Comparison of ENCODE assay signal across 14 mouse cellular contexts in genomic region chr9:120914429-120914828, GRCm38 (mm10). TPM values are rescaled to one million over a fixed set of nuclear protein-coding genes. Genes with fewer than 3 reads are reported as not detected.
DNase-seq lines count a peak whose midpoint lies in the region; ATAC-seq and TF ChIP-seq lines count a peak whose summit lies in the region.
"Had no signal": no experiment of that assay in that cellular context is flagged by ENCODE, and none has a peak within 500 bp of the region (broad histone marks: within the 10 kb centered on the region; RNA-seq: fewer than 3 reads in every experiment).

No protein-coding gene starts in this region.

- no peaks in the 10 kb centered on the region for H3K9me3 ChIP-seq in kidney, embryonic 14.5 days (ENCODE audit: control insufficient read depth, low read length)
- no peaks in the 10 kb centered on the region for H3K9me3 ChIP-seq in lung, embryonic 15.5 days
- H3K9me3 ChIP-seq in stomach, embryonic 16.5 days (replicated peaks; ENCODE audit: control insufficient read depth, low read length): no peaks in the 10 kb centered on the region
- H3K9me3 ChIP-seq: embryonic facial prominence, embryonic 12.5 days had no signal

- no peak overlapping the region for H3K4me2 ChIP-seq in kidney, embryonic 14.5 days (replicated peaks; ENCODE audit: low read depth, low read length)
- no peak overlapping the region for H3K4me2 ChIP-seq in lung, embryonic 15.5 days
- no peak overlapping the region for H3K4me2 ChIP-seq in stomach, embryonic 16.5 days (ENCODE audit: low read depth, low read length)
- H3K4me2 ChIP-seq: embryonic facial prominence, embryonic 12.5 days; limb, embryonic 13.5 days had no signal

- 77% methylated on average over 4 of the region's 4 CpGs for WGBS in heart, adult 2 months
- 90% methylated on average over 4 of the region's 4 CpGs for WGBS in kidney, embryonic 14.5 days
- 69% methylated on average over 4 of the region's 4 CpGs for WGBS in lung, embryonic 15.5 days
- WGBS in stomach, embryonic 16.5 days: 82% methylated on average over 4 of the region's 4 CpGs

- H3K4me1 ChIP-seq in heart, adult 2 months (ENCODE audit: control insufficient read depth, insufficient read depth, low read length): peaks cover 12% of the 10 kb centered on the region
- 0 out of 2 replicates have a peak, but pooled peaks cover 9% of the 10 kb centered on the region for H3K4me1 ChIP-seq in kidney, embryonic 14.5 days (ENCODE audit: control insufficient read depth, insufficient read depth, low read length)
- H3K4me1 ChIP-seq in lung, embryonic 15.5 days: peaks cover 19% of the 10 kb centered on the region
- peaks cover 8% of the 10 kb centered on the region for H3K4me1 ChIP-seq in stomach, embryonic 16.5 days (ENCODE audit: control insufficient read depth, insufficient read depth, low read length)

- TF ChIP-seq EP300 in heart, adult 2 months (IDR thresholded peaks at IDR 0.05; ENCODE audit: insufficient read depth, low read depth, low read length): no peak

- no peaks in the 10 kb centered on the region for H3K36me3 ChIP-seq in heart, adult 2 months (ENCODE audit: control insufficient read depth, insufficient read depth, low read length)
- no peaks in the 10 kb centered on the region for H3K36me3 ChIP-seq in kidney, embryonic 14.5 days (ENCODE audit: control insufficient read depth, insufficient read depth, low read length)
- no peaks in the 10 kb centered on the region for H3K36me3 ChIP-seq in lung, embryonic 15.5 days
- no peaks in the 10 kb centered on the region for H3K36me3 ChIP-seq in stomach, embryonic 16.5 days (ENCODE audit: control insufficient read depth, insufficient read depth, low read length)
- H3K36me3 ChIP-seq: embryonic facial prominence, embryonic 12.5 days; limb, embryonic 13.5 days had no signal

- no peaks in the 10 kb centered on the region for H3K27me3 ChIP-seq in heart, adult 2 months (ENCODE audit: control insufficient read depth, insufficient read depth, low read length)
- no peaks in the 10 kb centered on the region for H3K27me3 ChIP-seq in kidney, embryonic 14.5 days (ENCODE audit: control insufficient read depth, insufficient read depth, low read length)
- H3K27me3 ChIP-seq in lung, embryonic 15.5 days: no peaks in the 10 kb centered on the region
- no peaks in the 10 kb centered on the region for H3K27me3 ChIP-seq in stomach, embryonic 16.5 days (ENCODE audit: control insufficient read depth, insufficient read depth, low read length)
- H3K27me3 ChIP-seq: embryonic facial prominence, embryonic 12.5 days; limb, embryonic 13.5 days had no signal

- intact Hi-C loops in heart, adult 2 months (cut with DNase I): loop anchor here (2.0 kb wide), 1 partner anchor 62 kb away; no protein-coding TSS in a partner anchor
- intact Hi-C loops in heart, postnatal 36 days (cut with DNase I): loop anchor here (5.0 kb wide), 2 partner anchors 62 to 137 kb away; no protein-coding TSS in a partner anchor

- H3K79me2 ChIP-seq in heart, adult 2 months (replicated peaks; ENCODE audit: control insufficient read depth, insufficient read depth, low read length): no peaks in the 10 kb centered on the region

- no peak for DNase-seq in heart, adult 2 months
- no peak for DNase-seq in heart, postnatal 36 days
- DNase-seq in kidney, adult 11 months: no peak
- DNase-seq in lung, postnatal 25 days (ENCODE audit: low spot score): no peak
- DNase-seq: cerebellum, adult 11 months; cerebellum, postnatal 25 days; layer of hippocampus, adult 9-11 months; midbrain, embryonic 14.5 days had no signal

- H3K4me3 ChIP-seq in heart, adult 2 months: no peak overlapping the region
- no peak overlapping the region for H3K4me3 ChIP-seq in kidney, embryonic 14.5 days (ENCODE audit: low read length)
- H3K4me3 ChIP-seq in lung, embryonic 15.5 days: no peak overlapping the region
- H3K4me3 ChIP-seq in stomach, embryonic 16.5 days (replicated peaks; ENCODE audit: low read length): no peak overlapping the region
- H3K4me3 ChIP-seq: embryonic facial prominence, embryonic 12.5 days; limb, embryonic 13.5 days had no signal

- no peak for ATAC-seq in kidney, embryonic 14.5 days (ENCODE audit: low FRiP score, low TSS enrichment)
- ATAC-seq in lung, embryonic 15.5 days (ENCODE audit: borderline replicate concordance, extremely low read depth, low FRiP score, low TSS enrichment): no peak
- ATAC-seq in stomach, embryonic 16.5 days (ENCODE audit: insufficient read depth, low FRiP score): no peak
- no peak for ATAC-seq in CD4-positive, CD25-positive, alpha-beta regulatory T cell, adult 4 months

- peak overlapping the region; percentile 55 for H3K27ac ChIP-seq in heart, adult 2 months
- H3K27ac ChIP-seq in kidney, embryonic 14.5 days (ENCODE audit: low read depth, low read length): peak overlapping the region; percentile 53; the same call in 1 of the 2 replicates
- H3K27ac ChIP-seq in lung, embryonic 15.5 days: peak overlapping the region; percentile 77
- peak overlapping the region; percentile 20; the same call in 1 of the 2 replicates for H3K27ac ChIP-seq in stomach, embryonic 16.5 days (ENCODE audit: low read length)
- H3K27ac ChIP-seq: embryonic facial prominence, embryonic 12.5 days; limb, embryonic 13.5 days had no signal

- TF ChIP-seq POLR2A in heart, adult 2 months (IDR thresholded peaks at IDR 0.05; ENCODE audit: insufficient read depth, low read depth, low read length): no peak

- no peak for TF ChIP-seq CTCF in heart, adult 2 months (IDR thresholded peaks at IDR 0.05)

- no peak overlapping the region for H3K9ac ChIP-seq in heart, adult 2 months (ENCODE audit: low read depth, low read length)
- H3K9ac ChIP-seq in kidney, embryonic 14.5 days (ENCODE audit: low read depth, low read length): no peak overlapping the region
- no peak overlapping the region for H3K9ac ChIP-seq in lung, embryonic 15.5 days
- H3K9ac ChIP-seq in stomach, embryonic 16.5 days (ENCODE audit: low read length): no peak overlapping the region; the same call in 1 of the 2 replicates
- H3K9ac ChIP-seq: embryonic facial prominence, embryonic 12.5 days; limb, embryonic 13.5 days had no signal

RNA-seq across cellular contexts. Expression of gene Ctnnb1, which starts 14.6 kb away (rescaled TPM):
- total RNA-seq in heart, adult 2 months (2021): 100 to 1,000 TPM; 382 to 431 TPM
- 138 and 180 TPM in 2 replicates for polyA plus RNA-seq in heart, adult 2 months (2012; rRNA removed)
- total RNA-seq in heart, postnatal 36 days (2021): 100 to 1,000 TPM; 454 to 475 TPM
- polyA plus RNA-seq in kidney, embryonic 14.5 days (2014; fragmentation: Nextera tagmentation; extraction: Ambion mirVana): 479 and 740 TPM in 2 replicates
- 552 and 563 TPM in 2 replicates for polyA plus RNA-seq in lung, embryonic 15.5 days (2015; fragmentation: Nextera tagmentation; extraction: Ambion mirVana)
- polyA plus RNA-seq in stomach, embryonic 16.5 days (2015; fragmentation: Nextera tagmentation; extraction: Ambion mirVana): 486 and 539 TPM in 2 replicates
- 100 to 1,000 TPM in 1 of 2 experiments, 10 to 100 TPM in 1; 59.3 to 107 TPM for polyA plus RNA-seq in CD4-positive, CD25-positive, alpha-beta regulatory T cell, adult 4 months (2017; shearing (Covaris generic))

Comparison
In these comparisons a context has a peak if more than half of its experiments do, and no peak if none do; other contexts are left out.
1. H3K27ac ChIP-seq: peak in every context shown above with its lines; median percentile 77 in lung, embryonic 15.5 days; 55 in heart, adult 2 months; 53 in kidney, embryonic 14.5 days; 20 in stomach, embryonic 16.5 days.